Mouse (Mus musculus): Measurements from ENCODE around the gene Trpm8.

Trpm8 gene

DNA sequence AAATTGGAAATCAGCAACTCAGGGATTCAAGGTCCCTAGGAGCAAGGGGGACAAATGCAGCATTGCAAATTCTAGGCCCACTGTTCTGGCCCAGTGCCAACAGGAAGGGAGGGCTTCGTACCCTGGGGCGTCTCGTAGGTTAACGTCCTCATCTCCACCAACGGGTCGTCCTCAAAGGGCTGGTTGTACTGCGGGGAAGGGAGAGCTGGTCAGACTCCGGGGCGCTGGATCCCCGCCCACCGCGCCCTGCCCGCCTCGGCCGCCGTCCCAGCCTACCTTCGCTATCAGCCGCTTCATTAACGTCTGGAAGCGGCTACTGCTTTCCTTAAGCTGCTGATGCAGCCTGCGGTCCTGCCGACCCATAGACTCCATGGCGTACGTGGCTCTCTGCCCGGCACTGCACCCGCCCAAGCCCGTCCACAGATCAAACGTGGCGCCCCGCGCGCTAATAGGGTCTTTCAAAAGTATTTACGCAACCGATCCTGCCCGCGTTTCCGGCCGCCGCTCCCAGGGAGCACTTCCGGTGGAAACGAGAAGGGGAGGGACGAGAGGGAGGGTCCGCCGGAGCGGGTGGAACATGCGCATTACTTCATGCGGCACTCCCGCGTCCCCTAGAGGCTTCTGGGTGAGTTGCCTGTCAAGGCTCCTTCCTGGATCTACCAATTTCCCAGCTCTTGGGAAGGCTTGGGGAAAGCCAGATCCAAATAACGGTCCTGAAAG is at the start of gene Trpm8, which contains the start of gene Hjurp:
Gene Trpm8 (plus strand): TSS at position 564 of the 720 bp plus-strand sequence.
Gene Hjurp (minus strand): TSS at position 536 of the 720 bp plus-strand sequence.
- peak; percentile 100 for DNase-seq (ENCODE audit: low spot score)

- no peak for DNase-seq (ENCODE audit: low spot score)
Observed at GRCm38 (mm10) chr1:88228121-88228520, 49.3 kb upstream of the Trpm8 start.

DNA sequence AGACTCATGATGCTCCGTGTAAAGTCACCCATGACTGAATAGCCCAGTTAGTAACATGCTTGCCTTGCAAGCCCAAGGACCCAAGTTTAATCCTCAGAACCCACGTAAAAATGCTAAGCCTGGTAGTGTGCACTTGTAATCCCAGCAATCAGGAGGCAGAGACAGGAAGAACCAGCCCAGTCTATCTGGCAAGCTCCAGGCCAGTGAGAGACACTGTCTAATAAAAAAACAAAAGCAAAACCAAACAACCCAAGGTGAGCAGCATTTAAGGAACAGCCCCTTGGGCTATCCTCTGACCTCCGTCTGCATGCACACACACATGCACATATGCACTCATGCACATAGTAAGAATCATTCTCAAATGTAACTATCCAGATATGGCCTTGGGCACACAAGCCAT is 47.9 kb upstream of the Trpm8 start:
- DNase-seq (ENCODE audit: low spot score), result no peak

- no peak for DNase-seq (ENCODE audit: low spot score)
Observed at GRCm38 (mm10) chr1:88229986-88230385, 47.5 kb upstream of the Trpm8 start.

- no peak for DNase-seq (ENCODE audit: low spot score)
Observed at GRCm38 (mm10) chr1:88230421-88230820, 47.0 kb upstream of the Trpm8 start.

GRCm38 (mm10) chr1:88230981-88231802 is 46.3 kb upstream of the Trpm8 start:
- DNase-seq (ENCODE audit: low spot score), result no peak

DNA sequence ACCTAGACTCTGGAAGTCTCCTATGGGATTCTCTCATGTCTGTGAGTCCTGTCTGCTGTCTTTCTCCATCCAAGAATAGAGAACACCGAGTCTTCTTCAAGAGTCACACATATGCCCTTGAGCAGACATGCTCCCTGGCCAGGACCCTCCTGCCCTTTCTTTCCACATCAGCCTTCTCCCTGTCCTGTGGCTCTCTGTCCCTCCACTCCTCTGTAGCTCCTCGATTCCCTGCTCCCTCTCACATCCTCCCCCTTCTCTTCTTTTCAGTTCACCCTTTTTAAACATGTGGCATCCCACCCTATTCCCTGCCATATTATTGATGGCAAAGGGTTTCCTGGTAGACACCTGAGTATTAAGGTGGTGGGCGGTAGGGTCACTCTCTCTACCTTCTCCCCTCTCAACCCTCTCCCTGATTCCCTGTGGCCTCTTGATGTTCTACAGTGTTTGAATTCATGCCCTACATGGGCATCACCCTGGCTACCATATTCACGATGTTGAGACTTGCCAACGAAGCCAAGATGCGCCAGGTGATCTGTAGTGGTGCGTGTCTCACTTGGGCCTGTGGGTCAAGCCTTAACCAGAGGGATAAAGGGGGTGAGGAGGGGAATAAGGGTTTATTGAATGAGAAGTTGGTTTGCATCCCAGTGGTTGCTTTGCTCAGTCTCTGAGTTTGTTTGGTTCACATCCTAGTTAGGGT is 45.5 kb upstream of the Trpm8 start:
- DNase-seq (ENCODE audit: low spot score), result no peak

DNA sequence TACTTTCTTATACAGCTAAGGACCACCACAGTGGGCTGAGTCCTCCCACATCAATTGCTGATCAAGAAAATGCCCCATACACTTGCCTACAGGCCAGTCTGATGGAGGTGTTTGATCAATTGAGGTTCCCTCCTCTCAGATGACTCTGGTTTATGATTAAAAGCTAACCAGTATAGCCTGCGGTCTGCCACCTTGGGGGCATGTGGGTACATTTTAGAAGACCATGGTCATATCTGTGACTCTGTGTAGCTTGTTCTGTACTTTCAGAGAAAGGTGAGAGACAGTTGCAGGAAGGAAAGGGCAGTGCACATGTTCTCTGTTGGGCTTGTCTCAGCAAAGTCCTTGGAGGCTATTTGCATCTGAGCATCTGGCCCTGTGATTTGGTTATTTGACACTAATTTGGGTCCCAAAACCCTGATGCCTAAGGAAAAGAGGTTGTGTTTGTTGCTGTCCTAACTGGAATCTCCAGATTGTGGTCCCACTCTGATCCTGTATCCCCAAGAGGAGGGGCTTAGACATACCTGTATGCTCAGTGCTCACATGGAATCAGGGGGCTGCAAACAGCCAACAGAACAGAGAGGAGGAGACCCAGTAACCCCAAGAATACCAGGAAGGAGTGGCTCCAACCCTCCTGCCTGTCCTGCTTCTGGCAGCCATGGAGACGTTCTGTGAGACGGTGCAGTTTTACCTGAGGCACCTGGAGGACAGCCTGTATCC is 44.6 kb upstream of the Trpm8 start:
- no peak for DNase-seq (ENCODE audit: low spot score)

- DNase-seq (ENCODE audit: low spot score), result no peak
Observed at GRCm38 (mm10) chr1:88233421-88234247, 43.8 kb upstream of the Trpm8 start.

DNA sequence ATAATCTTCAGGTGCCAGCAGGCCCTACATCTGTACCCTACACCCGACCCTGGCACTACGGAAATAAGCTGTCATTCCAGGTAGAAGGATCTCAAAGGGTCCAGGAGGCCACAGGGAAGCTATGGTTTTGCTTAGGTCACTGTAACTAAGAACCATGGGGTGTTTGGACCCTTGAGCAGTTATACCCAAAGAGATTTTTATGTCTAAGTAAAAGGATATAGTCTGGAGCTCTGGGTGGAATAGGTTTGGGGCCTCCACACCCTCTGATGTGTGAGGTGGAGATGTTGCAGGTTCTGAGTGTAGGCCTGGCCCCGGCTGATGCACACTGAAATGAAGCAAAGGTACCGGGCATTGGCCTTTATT is 43.2 kb upstream of the Trpm8 start:
- DNase-seq (ENCODE audit: low spot score), result no peak

DNA sequence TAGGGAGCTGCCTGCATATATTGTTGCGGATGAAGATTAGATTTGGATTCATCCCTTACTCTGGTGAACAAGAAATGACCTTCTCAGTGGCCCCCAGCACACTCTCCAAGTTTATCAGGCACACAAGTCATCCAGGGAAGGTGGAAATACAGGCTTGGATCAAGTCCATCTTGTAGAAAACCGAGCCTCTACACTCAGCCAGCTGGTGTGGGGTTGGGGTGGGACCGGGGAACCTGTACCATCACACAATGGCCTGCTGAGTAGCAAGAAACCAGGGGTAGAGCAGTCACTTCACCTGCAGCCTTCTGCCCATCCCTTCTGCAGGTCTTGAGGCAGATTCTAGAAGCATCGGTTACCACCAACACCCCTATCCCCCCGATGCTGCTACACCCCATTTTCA is 42.8 kb upstream of the Trpm8 start:
- DNase-seq (ENCODE audit: low spot score), result no peak

GRCm38 (mm10) chr1:88235046-88235893 is 42.2 kb upstream of the Trpm8 start:
- DNase-seq (ENCODE audit: low spot score), result no peak

- DNase-seq (ENCODE audit: low spot score), result no peak
Observed at GRCm38 (mm10) chr1:88235894-88236415, 41.5 kb upstream of the Trpm8 start.

DNA sequence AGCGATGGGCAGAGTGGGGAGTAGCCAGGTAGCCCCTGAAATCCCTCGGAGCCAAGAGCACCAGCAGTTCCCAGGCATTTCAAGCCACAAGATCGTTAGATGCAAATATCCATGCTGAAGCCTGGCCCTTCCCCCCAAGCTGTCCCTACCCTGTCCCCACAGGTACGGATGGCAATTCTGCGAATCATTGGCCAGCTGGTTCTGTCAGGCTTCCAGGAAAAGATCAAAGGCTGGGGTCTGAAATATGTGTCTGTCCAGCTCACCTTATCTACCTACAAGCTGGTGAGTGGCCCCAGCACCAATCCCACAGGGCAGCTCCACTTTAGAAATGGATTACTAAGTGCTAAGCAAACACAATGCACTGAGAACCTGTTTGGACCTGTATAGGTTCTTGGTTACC is 40.1 kb upstream of the Trpm8 start:
- DNase-seq (ENCODE audit: low spot score), result no peak

GRCm38 (mm10) chr1:88238771-88239170 is 38.7 kb upstream of the Trpm8 start:
- no peak for DNase-seq (ENCODE audit: low spot score)

DNA sequence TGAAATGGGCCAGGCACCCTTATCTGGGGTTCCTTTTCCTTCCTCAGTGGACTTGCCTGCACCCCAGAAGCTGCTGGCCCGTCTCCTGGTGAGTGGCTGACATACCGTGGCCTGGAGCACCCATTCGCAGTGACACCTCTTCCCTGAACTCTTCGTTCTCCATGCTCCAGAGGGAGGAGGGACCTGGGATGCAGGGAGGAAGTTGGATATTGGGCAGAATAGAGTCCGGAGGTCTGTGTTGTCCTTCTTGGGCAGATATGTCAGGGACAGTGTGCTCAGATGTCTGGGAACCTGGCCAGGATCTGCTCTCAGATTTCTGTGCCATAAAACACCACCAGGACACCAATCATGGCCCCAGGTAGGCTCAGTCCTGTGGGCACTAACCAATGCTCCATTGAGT is 37.4 kb upstream of the Trpm8 start:
- DNase-seq (ENCODE audit: low spot score), result no peak

DNA sequence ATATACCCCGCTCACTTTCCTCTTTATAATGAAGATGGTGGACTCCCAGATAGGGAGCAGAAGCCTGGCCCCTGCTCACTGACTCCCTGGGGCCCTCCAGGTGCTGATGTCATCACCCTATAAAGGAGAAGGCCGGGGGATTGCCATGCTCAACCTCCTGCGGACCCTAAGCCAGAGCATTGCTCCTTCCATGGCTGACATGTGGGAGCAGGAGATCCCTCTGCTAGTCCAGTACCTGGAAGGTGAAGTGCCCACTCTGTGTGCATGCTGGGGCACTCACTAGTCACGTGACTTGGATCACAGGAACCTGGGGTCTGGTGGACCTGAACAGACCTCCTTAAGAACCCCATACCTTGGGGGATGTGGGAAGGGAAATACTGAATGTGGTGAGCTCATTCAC is 36.9 kb upstream of the Trpm8 start:
- no peak for DNase-seq (ENCODE audit: low spot score)

DNA sequence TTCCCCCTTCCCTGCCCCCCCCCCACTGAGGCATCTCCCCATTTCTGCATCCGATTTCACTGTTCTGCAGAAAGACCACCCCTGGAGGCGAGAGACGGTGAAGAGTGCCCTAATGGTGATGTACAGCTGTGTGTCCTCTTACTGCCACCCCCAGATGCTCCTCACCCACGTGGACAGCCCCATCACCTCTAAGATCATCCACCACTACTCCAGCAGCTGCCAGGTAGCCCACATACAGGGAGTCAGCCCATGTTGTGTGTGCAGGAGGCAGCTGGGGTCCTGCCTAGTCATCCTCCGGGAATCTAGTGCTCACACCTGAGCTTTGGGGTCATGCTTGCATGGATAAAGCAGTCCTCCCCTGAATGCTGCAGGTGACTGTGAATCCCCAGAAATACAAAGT is 33.6 kb upstream of the Trpm8 start:
- no peak for DNase-seq (ENCODE audit: low spot score)

GRCm38 (mm10) chr1:88245881-88246280 is 31.6 kb upstream of the Trpm8 start:
- no peak for DNase-seq (ENCODE audit: low spot score)

DNA sequence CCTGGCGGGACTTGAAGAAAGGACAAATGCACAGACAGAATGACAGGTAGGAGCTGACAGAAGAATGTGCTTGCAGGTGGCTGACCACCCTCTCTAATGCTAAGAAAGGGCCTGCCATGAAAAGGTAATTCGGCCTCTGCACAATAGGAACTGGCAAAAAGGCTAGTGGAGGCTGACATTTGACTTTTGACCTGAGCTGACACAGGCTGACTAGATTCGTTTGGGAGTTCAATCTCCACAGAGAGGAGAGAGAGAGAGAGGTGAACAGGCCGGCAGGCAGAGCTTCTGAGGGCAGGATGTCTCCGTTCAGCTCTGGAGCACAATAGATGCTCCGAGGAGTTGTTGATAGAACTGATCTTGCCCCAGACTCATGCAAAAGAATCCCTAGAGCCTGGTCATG is 31.1 kb upstream of the Trpm8 start:
- DNase-seq (ENCODE audit: low spot score), result no peak
